Mouse (Mus musculus) stomach, postnatal 0 days (tissue): ENCODE measurements around the gene Gatad2b.
A peak's percentile ranks its signal among the peaks of the same experiment; 100 is the strongest.

ENCODE experiments used
- CTCF ChIP-seq: IDR thresholded peaks from 2 replicates; pipeline ENCODE4 v1.5.1; 2016; ENCODE audit warnings: antibody characterized with exemption, low read depth, mild to moderate bottlenecking, moderate library complexity
- EP300 ChIP-seq: optimal IDR thresholded peaks from 2 replicates; pipeline ENCODE3; 2016; ENCODE audit warnings: antibody characterized with exemption

GRCm38 (mm10) chr3:90293352-90294063 is 530 bp downstream of the Gatad2b start:
- peak; percentile 13; the same call in 1 of the 2 replicates for TF ChIP-seq CTCF
- no peak for TF ChIP-seq EP300
